ENCODE assay signal across 8 mouse cellular contexts in the genomic region with DNA sequence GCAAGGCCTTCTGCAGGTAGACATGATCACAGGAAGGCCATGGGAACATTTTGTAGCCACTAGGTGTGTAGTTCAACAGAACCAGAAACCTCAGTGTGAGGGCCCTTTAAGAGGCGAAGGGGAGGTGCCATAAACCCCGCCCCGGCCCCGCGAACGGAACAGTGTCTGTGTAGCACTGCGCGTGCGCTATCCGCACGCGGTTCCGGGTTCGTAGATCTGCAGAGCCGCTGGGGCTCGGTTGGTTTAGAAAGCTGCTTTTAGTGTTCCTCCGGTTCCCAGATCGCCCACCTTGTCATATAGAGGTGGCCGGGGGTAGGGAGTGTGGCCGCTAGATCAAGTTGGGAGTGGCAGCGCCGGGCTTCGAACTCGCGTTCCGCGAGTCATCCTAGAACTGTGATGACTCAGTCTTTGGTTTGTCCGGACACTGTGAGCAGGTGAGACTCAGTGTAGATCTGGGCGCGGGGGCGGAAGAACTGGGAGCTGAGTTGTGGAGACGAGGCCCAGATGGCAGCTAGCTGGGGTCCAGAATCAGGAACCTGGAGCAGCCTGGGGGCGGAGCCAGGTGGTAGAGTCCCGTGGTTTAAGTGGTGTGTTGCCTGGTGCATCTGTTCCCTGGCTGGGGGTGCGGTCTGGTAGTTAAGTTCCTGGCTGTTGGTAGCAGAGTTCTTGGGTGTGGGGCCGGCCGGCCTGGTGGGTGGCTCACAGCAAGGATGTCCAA. TPM values are rescaled to one million over a fixed set of nuclear protein-coding genes. Genes with fewer than 3 reads are reported as not detected.
A peak's percentile ranks its signal among the peaks of the same experiment; 100 is the strongest.
DNase-seq lines count a peak whose midpoint lies in the region; ATAC-seq and TF ChIP-seq lines count a peak whose summit lies in the region.

Gene Nr2c2ap (plus strand): TSS at position 168 of the 718 bp plus-strand sequence.

- peaks cover 45% of the 10 kb centered on the region for H3K36me3 ChIP-seq in G1E (replicated peaks)
- H3K36me3 ChIP-seq in forebrain, embryonic 16.5 days (ENCODE audit: control insufficient read depth, insufficient read depth): peaks cover 15% of the 10 kb centered on the region
- peaks cover 11% of the 10 kb centered on the region for H3K36me3 ChIP-seq in lung, embryonic 16.5 days (ENCODE audit: control insufficient read depth, insufficient read depth, low read length)

- no peaks in the 10 kb centered on the region for H3K9me3 ChIP-seq in G1E (replicated peaks)
- H3K9me3 ChIP-seq in forebrain, embryonic 16.5 days (ENCODE audit: control insufficient read depth, low read length): no peaks in the 10 kb centered on the region
- no peaks in the 10 kb centered on the region for H3K9me3 ChIP-seq in lung, embryonic 16.5 days (ENCODE audit: control insufficient read depth, low read length)

- H3K27ac ChIP-seq in forebrain, embryonic 16.5 days (ENCODE audit: low read length): peak within 1 kb of the TSS; percentile 71
- H3K27ac ChIP-seq in lung, embryonic 16.5 days (ENCODE audit: low read length): no peak within 1 kb of the TSS

- H3K9ac ChIP-seq in forebrain, embryonic 16.5 days (replicated peaks; ENCODE audit: low read depth, low read length): peak within 1 kb of the TSS; percentile 63
- H3K9ac ChIP-seq in lung, embryonic 16.5 days (ENCODE audit: low read length): peak within 1 kb of the TSS; percentile 72

- peak; percentile 80 for ATAC-seq in G1E (ENCODE audit: extremely low read depth, insufficient number of reproducible peaks, low FRiP score, poor library complexity, severe bottlenecking)
- peak; percentile 85 for ATAC-seq in forebrain, embryonic 16.5 days
- ATAC-seq in lung, embryonic 16.5 days (ENCODE audit: low read depth): peak; percentile 91

- DNase-seq in G1E (ENCODE audit: low spot score): peak; percentile 92
- DNase-seq in cerebellum, adult 11-12 months: peak; percentile 82
- peak; percentile 83 to 84 for DNase-seq in heart, postnatal 36 days
- peak; percentile 65 to 71 for DNase-seq in layer of hippocampus, adult 8-10 months (ENCODE audit: low spot score in 2 of 2)
- DNase-seq in ovary, postnatal 10 days (ENCODE audit: low spot score): peak; percentile 43
- DNase-seq in thymus, postnatal 10 days (ENCODE audit: low spot score in 2 of 2): peak; percentile 69 to 84

- peak within 1 kb of the TSS; percentile 61 for H3K4me2 ChIP-seq in forebrain, embryonic 16.5 days (ENCODE audit: low read length)
- peak within 1 kb of the TSS; percentile 73 for H3K4me2 ChIP-seq in lung, embryonic 16.5 days (ENCODE audit: low read depth, low read length)

- intact Hi-C loops in heart, postnatal 36 days (cut with DNase I): loop anchor here (2.0 kb wide), 1 partner anchor 41 kb away; the partner anchor contains the start of gene Tmem161a

- under 1% methylated on average over 37 of the region's 37 CpGs for WGBS in forebrain, embryonic 16.5 days
- 1% methylated on average over 37 of the region's 37 CpGs for WGBS in lung, embryonic 16.5 days

- TF ChIP-seq CTCF in G1E (IDR thresholded peaks at IDR 0.05; ENCODE audit: low read depth, low read length): no peak

- peaks cover 35% of the 10 kb centered on the region for H3K4me1 ChIP-seq in G1E (ENCODE audit: insufficient read depth, low read depth, low read length)
- H3K4me1 ChIP-seq in forebrain, embryonic 16.5 days (replicated peaks; ENCODE audit: control insufficient read depth, insufficient read depth, low read length): peaks cover 30% of the 10 kb centered on the region
- H3K4me1 ChIP-seq in lung, embryonic 16.5 days (replicated peaks; ENCODE audit: control insufficient read depth, insufficient read depth, low read length): peaks cover 15% of the 10 kb centered on the region

- H3K27me3 ChIP-seq in G1E (ENCODE audit: insufficient read depth, low read length): peaks cover 7% of the 10 kb centered on the region; the same call in 1 of the 2 replicates
- no peaks in the 10 kb centered on the region for H3K27me3 ChIP-seq in forebrain, embryonic 16.5 days (replicated peaks; ENCODE audit: control insufficient read depth, insufficient read depth, low read length)
- no peaks in the 10 kb centered on the region for H3K27me3 ChIP-seq in lung, embryonic 16.5 days (ENCODE audit: control insufficient read depth, insufficient read depth, low read depth, low read length)

- peak within 1 kb of the TSS; percentile 78 for H3K4me3 ChIP-seq in G1E (ENCODE audit: low read depth, low read length)
- H3K4me3 ChIP-seq in forebrain, embryonic 16.5 days (replicated peaks; ENCODE audit: low read length): peak within 1 kb of the TSS; percentile 80
- peak within 1 kb of the TSS; percentile 58 for H3K4me3 ChIP-seq in lung, embryonic 16.5 days (ENCODE audit: low read length)

RNA-seq across cellular contexts. Expression of gene Nr2c2ap, which starts in this region (rescaled TPM):
- total RNA-seq in G1E (2014; fragmentation: Nextera tagmentation) (10.6 and 12.0 TPM in 2 replicates), G1E (2017) (6.7 and 8.5 TPM in 2 replicates)
- 12.0 and 19.4 TPM in 2 replicates for polyA plus RNA-seq in G1E (2012)
- polyA plus RNA-seq in forebrain, embryonic 16.5 days (2015; fragmentation: Nextera tagmentation; extraction: Ambion mirVana): 44.0 and 44.8 TPM in 2 replicates
- total RNA-seq in heart, postnatal 36 days (2021): 1 to 10 TPM; 8.3 to 8.5 TPM
- total RNA-seq in layer of hippocampus, adult 8-10 months (2022): 10 to 100 TPM; 28.3 to 38.4 (median 31.2) TPM
- 29.6 and 31.1 TPM in 2 replicates for polyA plus RNA-seq in lung, embryonic 16.5 days (2015; fragmentation: Nextera tagmentation; extraction: Ambion mirVana)
